Mouse (Mus musculus): ENCODE measurements around the gene Plk5. TPM values are rescaled to one million over a fixed set of nuclear protein-coding genes. Genes with fewer than 3 reads are reported as not detected.
A peak's percentile ranks its signal among the peaks of the same experiment; 100 is the strongest.
"Not testable (repeated sequence)": the region's sequence is repeated elsewhere in the genome, so short reads cannot be mapped to it uniquely, and the experiment has no call there.

Plk5 gene
- total RNA-seq, 2 experiments from 2014 or later, result not detected

GRCm38 (mm10) chr10:80330888-80331287 lies 25.4 kb upstream of the Plk5 start:
- ATAC-seq (replicated peaks; ENCODE audit: poor library complexity), result no peak

DNA sequence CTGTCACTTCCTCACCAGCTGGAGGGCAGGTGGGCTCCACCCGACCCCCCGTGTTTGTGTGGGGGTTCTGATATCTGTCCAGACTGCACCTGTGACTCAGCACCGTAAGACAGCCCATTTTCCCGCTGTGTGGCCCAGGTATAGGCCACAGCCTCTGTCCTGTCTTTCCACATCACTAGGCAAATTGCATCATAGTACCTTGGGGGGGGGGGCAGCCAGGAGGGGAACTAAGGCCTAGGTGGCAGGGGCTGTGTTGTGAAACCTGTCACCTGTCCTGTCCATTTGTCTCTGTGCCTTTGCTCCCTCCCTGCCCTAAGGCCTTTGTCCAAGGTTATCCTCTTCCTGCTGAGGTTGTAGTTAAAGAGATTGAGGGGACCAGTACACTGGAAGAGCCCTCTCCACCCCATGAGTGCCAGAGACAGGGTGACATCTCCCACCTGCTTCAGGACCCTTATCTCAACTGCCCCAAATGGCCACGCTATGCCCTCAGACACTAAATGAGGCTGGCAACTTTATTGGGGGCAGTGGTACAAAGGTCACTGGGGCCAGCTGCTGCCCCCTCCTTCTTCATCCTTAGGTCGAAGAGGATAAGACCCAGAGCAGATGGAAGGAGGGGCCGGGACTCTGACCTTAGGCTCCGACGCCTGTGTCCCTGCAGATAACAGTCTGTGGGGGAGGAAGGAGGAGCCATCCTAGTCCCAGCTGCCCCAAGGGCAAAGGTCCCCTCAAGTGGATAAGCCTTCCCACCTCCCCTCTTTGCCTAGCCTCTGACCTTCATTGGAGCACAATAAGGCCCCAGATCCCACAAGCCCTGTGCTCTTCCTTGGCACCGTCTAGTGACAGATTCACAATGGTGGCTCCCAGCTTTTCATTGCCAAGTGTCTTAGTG lies 24.4 kb upstream of the Plk5 start:
- peak; percentile 25 for ATAC-seq (replicated peaks; ENCODE audit: poor library complexity)

- no peak for ATAC-seq (replicated peaks; ENCODE audit: poor library complexity)
These were observed 23.7 kb upstream of the Plk5 start for GRCm38 (mm10) chr10:80332525-80332989.

GRCm38 (mm10) chr10:80336263-80336662 lies 20.0 kb upstream of the Plk5 start:
- no peak for ATAC-seq (replicated peaks; ENCODE audit: poor library complexity)

- ATAC-seq (replicated peaks; ENCODE audit: poor library complexity), result peak; percentile 23; the same call in 1 of the 2 replicates
These were observed 16.1 kb upstream of the Plk5 start for GRCm38 (mm10) chr10:80339941-80340750.

- no peak for ATAC-seq (replicated peaks; ENCODE audit: poor library complexity)
These were observed 15.2 kb upstream of the Plk5 start for GRCm38 (mm10) chr10:80341026-80341425.

DNA sequence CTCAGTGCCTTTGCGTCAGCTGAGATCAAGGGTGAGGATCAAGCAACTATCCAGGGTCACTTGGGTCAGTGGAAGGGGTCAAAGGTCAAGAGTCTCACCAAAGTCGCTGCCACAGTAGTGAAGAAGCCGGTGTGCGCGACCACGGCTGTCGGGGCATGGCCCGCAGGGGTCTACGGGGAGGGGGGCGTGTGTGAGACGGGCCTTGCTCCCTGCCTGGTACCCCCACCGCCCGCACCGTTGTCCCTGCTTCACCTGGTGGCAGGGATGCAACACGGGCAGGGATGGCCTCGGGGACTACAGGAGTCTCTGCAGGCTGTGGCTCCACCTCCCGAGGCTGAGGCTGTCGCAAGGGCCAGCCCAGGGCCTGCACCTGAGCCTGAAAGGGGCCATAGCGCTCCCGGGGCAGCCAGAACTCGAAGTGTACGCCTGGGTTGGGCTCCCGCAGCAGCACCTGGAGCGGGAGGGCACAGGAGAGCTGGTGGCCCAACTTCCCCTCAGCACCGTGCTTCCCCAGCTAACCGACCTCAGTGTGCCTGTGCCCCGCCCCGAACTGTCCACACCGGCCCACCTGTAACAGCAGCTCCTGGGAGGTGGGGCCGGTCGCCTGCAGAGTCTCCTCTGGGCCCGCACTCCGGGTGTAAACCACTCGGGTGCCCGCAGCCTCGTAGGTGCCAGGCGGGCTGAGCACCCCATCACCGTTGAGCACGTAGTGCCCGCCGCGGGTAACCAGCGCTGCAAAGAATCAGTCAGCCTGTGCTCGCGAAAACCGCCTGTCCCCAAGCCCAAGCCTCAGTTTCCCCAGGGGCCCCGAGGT lies 14.6 kb upstream of the Plk5 start:
- no peak for ATAC-seq (replicated peaks; ENCODE audit: poor library complexity)

DNA sequence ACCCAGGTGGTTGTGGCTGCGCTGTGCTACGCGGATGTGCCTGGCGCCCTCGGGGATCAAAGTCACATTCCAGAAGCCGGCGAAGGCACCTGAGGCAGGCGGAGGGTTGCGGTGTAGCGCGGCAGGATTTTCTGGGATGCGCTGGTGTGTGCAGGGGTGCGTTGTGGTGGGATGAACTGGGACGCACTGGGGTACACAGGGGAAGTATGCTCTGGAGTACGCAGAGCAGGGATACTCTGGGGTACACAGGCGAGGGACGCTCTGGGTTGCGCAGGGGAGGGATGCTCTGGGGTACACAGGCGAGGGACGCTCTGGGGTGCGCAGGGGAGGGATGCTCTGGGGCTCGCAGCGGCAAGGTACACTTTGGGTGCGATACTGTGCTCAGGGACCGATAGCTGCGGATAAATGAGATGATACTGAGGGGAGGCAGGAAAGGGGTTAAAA lies 13.9 kb upstream of the Plk5 start:
- ATAC-seq (replicated peaks; ENCODE audit: poor library complexity), result no peak

DNA sequence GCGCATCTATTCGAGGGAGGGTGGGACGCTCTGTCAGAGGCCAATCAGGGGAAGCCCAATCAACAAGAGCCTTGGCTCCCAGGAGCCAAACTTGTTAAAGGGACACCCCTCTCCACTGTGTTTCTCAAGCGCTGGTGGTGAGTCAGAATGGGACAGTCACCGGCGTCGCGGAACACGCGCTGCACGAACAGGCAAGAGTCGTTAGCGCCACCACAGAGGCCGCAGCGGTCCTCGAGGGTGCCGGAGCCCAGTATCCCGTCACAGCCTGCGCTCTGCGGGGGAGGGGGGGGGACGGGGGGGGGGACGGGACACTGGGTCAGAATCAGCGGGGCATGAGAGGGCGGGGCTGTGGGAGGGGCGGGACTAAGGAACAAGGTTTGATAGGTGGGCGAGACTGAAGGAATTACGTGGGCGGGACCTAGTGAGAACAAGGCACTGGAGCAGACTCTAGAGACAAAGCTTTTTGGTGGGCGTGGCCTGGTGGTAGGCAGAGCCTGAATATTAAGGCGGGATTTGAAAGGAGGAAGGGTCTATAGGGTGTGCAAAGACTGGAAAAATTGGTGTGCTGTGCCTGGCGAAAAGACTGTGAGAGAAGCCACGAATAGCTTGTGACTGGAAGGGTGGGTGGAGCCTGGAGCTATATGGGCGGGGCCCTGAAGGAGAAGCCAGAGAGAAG lies 13.4 kb upstream of the Plk5 start:
- ATAC-seq (replicated peaks; ENCODE audit: poor library complexity), result peak; percentile 27

DNA sequence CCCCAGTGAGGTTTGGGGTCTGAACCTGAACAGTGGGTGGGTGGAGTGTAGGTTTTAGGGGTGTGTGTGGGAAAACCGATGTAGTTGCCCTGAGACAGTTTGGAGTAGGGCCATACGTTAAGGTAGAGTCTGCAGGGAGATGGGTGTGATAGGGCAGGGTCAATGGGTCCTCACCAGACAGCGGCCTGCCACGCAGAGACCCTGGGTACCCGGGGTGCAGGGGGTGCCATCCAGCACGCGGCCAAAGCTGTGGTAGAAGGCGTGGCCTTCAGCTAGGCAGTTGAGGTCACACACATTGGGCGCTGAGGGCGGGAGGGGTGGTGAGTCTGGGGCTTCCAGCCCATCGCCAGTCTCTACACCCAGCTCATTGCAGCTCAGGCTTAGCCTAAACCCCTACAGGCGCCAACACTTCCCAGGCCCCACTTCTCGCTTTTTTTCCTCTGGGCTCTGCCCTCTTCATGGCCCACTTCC lies 12.8 kb upstream of the Plk5 start:
- ATAC-seq (replicated peaks; ENCODE audit: poor library complexity), result no peak

DNA sequence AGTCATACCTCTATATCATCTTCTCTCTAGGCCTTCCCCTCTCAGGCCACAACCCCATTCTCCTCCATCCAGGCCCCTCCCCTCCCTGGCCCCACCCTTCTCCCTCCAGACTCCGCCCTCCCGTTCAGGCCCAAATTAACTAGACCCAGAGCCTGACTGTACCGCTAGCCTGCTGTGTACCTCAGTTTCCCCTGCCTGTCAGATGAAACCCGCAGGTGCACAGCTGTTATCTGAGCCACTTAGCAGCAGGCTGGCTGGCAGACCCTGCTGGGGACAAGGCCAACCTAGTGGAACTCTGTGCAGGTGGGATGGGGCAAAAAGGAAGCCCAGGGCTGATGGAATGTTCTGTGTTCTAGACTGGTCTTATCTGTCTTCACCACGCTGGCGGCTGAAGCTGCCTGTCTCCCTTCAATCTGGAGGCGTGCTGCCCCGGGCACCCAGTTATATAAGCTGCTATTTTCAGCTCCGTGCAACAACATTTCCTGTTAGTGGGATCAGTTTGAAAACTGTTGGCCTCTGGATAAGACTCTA lies 12.1 kb upstream of the Plk5 start:
- peak; percentile 47 for ATAC-seq (replicated peaks; ENCODE audit: poor library complexity)

GRCm38 (mm10) chr10:80345122-80345521 lies 11.1 kb upstream of the Plk5 start:
- ATAC-seq (replicated peaks; ENCODE audit: poor library complexity), result no peak

GRCm38 (mm10) chr10:80345929-80346328 lies 10.3 kb upstream of the Plk5 start:
- ATAC-seq (replicated peaks; ENCODE audit: poor library complexity), result not testable (repeated sequence)

DNA sequence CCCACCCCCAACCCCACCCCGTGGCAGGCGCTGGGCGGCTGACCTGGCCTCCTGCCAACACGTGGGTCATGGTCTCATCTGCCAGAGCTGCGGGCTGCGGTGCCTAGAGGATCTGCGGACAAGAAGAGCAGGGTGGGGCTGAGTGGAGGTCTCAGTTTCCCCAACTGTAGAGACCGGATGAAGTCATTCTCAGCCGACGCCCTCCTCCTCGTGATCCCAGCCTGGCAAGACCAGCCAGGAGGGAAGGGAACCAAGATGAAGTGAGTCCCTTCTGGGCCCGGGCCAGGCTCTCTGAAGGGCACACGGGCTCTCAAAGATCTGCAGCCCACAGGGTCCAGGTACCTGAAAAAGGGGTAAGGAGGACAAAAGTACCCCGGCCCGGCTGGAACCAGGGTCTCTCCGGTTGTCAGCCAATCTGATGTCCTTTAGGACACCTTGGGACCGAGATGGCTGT lies 8.7 kb upstream of the Plk5 start:
- ATAC-seq (replicated peaks; ENCODE audit: poor library complexity), result no peak

DNA sequence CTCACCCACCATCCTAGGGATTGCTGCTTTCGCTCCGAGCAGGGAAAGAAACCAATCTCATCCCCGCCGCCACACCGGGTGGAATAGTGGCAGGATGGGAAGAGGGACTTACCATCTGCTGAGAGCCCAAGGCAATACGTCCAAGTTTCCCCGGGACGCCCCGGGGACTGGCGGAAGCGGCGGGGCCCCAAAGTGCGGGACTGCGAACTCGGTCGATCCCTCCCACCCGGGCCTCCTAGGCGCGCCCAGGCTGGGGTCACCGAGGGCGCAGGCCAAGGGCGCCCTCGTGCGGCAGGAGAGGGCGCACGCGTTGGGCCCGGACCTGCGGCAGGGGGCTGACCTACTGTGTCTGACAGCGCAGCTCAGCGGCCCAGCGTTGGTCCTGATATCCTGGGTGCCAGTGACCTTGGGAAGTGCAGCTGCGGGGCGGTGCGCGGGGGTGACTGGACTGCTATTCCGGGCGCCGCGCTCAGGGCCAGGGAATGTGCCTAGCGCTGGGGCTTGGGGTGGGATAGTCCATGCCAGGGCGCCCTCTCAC lies 7.9 kb upstream of the Plk5 start, which contains the start of gene Adamtsl5:
Adamtsl5 (minus strand) TSS at position 169 of the 538 bp plus-strand sequence.
- peak; percentile 36 for ATAC-seq (replicated peaks; ENCODE audit: poor library complexity)

GRCm38 (mm10) chr10:80348981-80349380 lies 7.3 kb upstream of the Plk5 start:
- no peak for ATAC-seq (replicated peaks; ENCODE audit: poor library complexity)

GRCm38 (mm10) chr10:80350292-80350691 lies 6.0 kb upstream of the Plk5 start:
- ATAC-seq (replicated peaks; ENCODE audit: poor library complexity), result peak; percentile 92

- ATAC-seq (replicated peaks; ENCODE audit: poor library complexity), result no peak
These were observed 4.4 kb upstream of the Plk5 start for GRCm38 (mm10) chr10:80351896-80352295.

DNA sequence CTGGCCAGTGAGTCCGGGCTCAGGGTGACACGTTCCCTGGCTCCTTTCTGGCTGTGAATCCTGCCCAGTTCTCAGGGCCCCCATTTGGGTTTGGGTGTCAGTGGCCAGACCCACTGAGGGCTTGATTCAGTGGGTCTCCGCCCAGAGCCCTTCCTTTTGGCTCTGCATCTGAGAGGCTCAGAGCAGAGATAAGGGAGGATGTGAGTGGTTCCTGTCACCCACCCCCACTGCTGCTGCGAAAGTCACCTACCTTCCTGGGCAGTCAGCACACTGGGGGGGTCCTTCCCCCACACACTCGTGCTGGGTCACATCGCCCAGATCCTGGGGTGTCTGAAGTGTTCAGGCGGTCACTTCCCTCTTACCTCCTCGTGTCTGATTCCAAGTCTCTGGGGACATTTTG lies 3.5 kb upstream of the Plk5 start:
- ATAC-seq (replicated peaks; ENCODE audit: poor library complexity), result no peak
